Mouse (Mus musculus) leukemia stem cell, adult 10-12 weeks (primary cell): ENCODE results near the gene Lmbrd2. TPM values are rescaled to one million over a fixed set of nuclear protein-coding genes. Genes with fewer than 3 reads are reported as not detected.

Experiments used
- polyA plus RNA-seq: library from polyadenylated mRNA; stranded (reverse); fragments of >175 nt; gene quantifications from 2 replicates; pipeline ENCODE4 v1.2.3, GENCODE M21; 2012; ENCODE audit warnings: low replicate concordance

Gene Lmbrd2
- 0.59 and 0.99 TPM in 2 replicates for polyA plus RNA-seq

DNA sequence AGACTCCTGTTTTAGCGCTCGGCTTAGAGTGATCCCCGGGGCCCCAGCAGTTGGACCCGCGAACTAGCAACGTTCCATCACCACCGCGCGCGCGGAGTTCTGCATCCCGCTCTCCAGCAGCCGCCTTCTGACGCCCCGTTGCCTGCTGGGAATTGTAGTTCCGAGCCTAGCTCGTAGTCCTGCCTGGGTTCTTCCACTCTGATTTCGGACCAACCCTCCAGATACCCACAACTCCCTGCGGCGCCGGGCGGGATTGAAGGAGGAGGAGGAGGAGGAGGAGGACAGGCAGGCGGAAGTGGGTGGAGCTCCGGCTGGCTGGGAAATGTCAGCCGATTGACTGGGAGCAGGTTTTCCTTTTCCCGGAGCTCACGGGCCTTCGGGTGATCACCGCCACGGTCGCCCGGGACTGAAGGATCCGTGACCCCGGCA lies at the start of gene Lmbrd2:
Gene Lmbrd2 (plus strand): TSS at position 299 of the 429 bp plus-strand sequence.

GRCm38 (mm10) chr15:9155325-9155724 lies 15.0 kb downstream of the Lmbrd2 start, which contains the start of gene Skp2:
Gene Skp2, minus strand, starts transcription at chr15:9155425.

Other genes with a start within 250 kb of the Lmbrd2 start
- gene Ranbp3l, start 172.6 kb upstream of the Lmbrd2 start, polyA plus RNA-seq = 0.30 TPM in 1 of 2 replicates, not detected in the other
- 26.1 and 26.9 TPM in 2 replicates for gene Nadk2, start 69.3 kb upstream of the Lmbrd2 start, polyA plus RNA-seq
- 2.5 and 6.7 TPM in 2 replicates for gene Skp2, start 14.9 kb downstream of the Lmbrd2 start, polyA plus RNA-seq
- gene Ugt3a1, start 136.3 kb downstream of the Lmbrd2 start, polyA plus RNA-seq = not detected in 2 replicates
- gene Ugt3a2, start 195.0 kb downstream of the Lmbrd2 start, polyA plus RNA-seq = not detected in 2 replicates